Mouse (Mus musculus): ENCODE data around the gene Ptgfrn. TPM values are rescaled to one million over a fixed set of nuclear protein-coding genes. Genes with fewer than 3 reads are reported as not detected.

The Ptgfrn gene
- polyA plus RNA-seq, 1 experiment from 2014 or later = 1.9 TPM

DNA sequence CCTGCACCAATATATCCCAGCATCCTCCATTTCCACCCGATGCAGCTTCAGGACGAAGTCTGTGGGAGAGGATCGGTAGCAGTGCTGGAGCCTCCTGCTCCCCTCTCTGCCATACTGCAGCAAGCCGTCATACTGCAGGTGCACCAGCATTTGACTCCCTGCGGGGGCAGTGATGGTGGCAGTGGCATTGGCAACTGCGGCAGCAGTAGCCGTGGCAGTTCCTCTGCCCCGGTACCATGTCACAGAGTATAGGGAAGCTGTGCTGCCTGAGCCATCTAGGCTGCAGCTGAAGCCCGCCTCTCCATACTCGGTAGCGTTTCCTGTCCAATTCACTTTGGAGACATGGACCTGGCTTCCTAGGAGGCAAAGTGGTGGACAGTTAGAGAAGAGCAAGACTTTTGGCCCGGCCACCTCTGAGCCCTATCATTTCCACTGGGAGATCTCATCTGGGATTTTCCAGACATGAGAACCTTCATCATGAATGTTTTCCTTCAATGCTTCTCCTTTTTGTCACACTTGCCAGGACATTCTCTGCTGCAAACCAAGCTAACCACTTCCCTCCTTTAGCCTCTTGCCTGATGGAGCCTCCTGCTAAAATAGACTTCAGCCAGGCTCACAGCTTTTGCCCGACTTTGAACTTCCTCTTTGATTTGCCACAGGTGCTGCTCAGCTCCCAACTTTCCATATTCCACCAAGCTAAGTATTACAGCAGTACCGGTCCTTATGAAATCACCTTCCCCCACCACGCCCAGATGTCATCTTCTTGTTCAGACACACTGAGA, 106.3 kb downstream of the Ptgfrn start:
- H3K4me1 ChIP-seq = peaks cover 4% of the 10 kb centered on the region; the same call in 1 of the 2 replicates
- no peaks in the 10 kb centered on the region for H3K9me3 ChIP-seq (replicated peaks)
- H3K27me3 ChIP-seq (ENCODE audit: low read depth, poor library complexity, severe bottlenecking) = no peaks in the 10 kb centered on the region
- no peak overlapping the region for H3K27ac ChIP-seq (replicated peaks)
- no peak overlapping the region for H3K4me3 ChIP-seq
- H3K36me3 ChIP-seq = no peaks in the 10 kb centered on the region
- no peak for DNase-seq (ENCODE audit: low spot score)
- WGBS = 90% methylated on average over 15 of the region's 15 CpGs

- Histone ChIP-seq H3K4me1 (peaks cover 10% of the 10 kb centered on the region), H3K27ac (replicated peaks) (no peak overlapping the region), H3K36me3 (no peaks in the 10 kb centered on the region), H3K4me3 (no peak overlapping the region), H3K9me3 (replicated peaks) (no peaks in the 10 kb centered on the region), H3K27me3 (ENCODE audit: low read depth, poor library complexity, severe bottlenecking) (no peaks in the 10 kb centered on the region)
- 35% methylated on average over 2 of the region's 2 CpGs for WGBS
- DNase-seq (ENCODE audit: low spot score) = no peak
These were observed 110.3 kb downstream of the Ptgfrn start for GRCm38 (mm10) chr3:100999732-101000131.

DNA sequence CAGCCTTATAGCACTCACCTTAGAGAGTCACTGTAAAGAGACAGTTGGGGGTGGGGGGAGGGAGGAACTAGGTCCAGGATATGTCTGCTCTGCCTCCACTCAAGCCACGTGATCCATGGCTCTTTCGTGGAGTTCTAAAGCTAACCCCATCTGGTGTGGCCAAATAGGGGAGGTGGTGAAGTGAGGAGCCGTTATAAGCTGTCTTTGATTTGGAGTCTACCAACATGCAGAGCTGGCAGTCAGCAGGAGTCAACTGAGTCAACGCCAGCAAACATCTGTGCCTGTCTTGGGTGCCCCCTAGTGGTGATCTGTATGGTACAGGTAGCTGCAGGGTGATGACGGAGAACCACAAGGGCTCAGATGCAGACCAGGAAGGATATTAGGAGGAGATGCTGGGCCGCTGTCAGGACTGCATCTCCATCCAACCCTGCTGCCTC, 111.2 kb downstream of the Ptgfrn start:
- 13% methylated on average over 6 of the region's 6 CpGs for WGBS
- Histone ChIP-seq H3K27me3 (ENCODE audit: low read depth, poor library complexity, severe bottlenecking) (no peaks in the 10 kb centered on the region), H3K36me3 (no peaks in the 10 kb centered on the region), H3K9me3 (replicated peaks) (no peaks in the 10 kb centered on the region), H3K4me3 (no peak overlapping the region), H3K4me1 (peaks cover 16% of the 10 kb centered on the region), H3K27ac (replicated peaks) (no peak overlapping the region)
- DNase-seq (ENCODE audit: low spot score) = peak; percentile 70

DNA sequence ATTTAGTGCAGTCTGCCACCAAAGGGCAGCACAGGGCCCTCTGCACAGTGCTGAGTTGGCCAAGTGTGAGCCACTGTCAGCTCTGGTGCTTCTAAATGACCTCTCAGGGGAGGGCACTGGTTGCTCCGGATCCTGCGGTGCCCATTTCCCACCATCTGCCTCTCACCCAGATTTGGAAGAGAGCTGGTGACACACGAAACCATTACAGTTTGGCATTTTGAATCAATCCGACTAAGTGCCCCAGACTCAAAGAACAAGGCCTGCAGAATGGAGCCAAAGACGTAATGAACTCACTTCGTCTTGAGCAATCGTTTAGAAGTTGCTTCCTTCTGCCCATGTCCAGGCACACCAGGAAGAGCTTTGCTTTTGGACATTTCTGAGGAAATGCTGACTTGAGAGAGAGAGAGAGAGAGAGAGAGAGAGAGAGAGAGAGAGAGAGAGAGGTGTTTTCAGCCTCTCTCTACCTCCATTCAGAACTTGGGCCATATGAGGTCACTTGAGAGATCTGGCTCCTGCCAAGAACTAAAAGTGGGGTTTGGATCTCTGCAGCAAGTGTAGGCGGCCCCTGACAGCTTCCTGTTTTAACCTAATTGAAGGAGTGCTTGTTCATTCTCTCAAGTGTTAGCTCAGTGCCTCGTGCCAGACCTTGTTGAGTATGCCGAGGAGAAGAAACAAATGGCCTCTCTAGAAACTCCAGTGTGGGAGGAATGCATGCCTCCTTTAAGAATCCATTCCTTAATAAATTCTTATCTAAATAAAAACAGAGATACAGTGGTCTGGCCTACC, 112.1 kb downstream of the Ptgfrn start:
- peaks cover 18% of the 10 kb centered on the region for H3K4me1 ChIP-seq
- H3K9me3 ChIP-seq (replicated peaks) = no peaks in the 10 kb centered on the region
- no peak overlapping the region for H3K27ac ChIP-seq (replicated peaks)
- no peak overlapping the region for H3K4me3 ChIP-seq
- no peaks in the 10 kb centered on the region for H3K36me3 ChIP-seq
- DNase-seq (ENCODE audit: low spot score) = no peak
- H3K27me3 ChIP-seq (ENCODE audit: low read depth, poor library complexity, severe bottlenecking) = no peaks in the 10 kb centered on the region
- WGBS = 89% methylated on average over 10 of the region's 10 CpGs

DNA sequence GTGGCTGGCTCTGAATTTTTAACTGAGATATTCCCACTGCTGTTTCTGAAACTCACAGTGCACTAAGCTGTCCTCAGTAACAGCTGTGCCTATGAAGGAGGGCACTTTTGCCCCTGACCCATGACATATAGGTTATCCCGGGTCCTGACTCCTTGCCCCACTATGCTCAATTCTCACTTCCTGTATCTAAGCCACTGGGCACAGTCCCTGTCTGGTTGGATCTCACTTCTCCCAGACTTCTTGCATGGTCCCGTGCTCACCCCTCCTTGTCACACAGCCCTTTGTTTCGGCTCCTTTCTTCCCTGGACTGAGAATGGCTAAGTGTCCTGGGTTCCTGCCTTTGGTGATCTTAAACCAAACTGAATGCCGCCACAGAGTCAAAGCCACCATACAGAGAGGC, 115.8 kb downstream of the Ptgfrn start:
- Histone ChIP-seq H3K27ac (replicated peaks) (0 out of 2 replicates have a peak overlapping the region, but pooled peaks have one; percentile 13), H3K9me3 (replicated peaks) (no peaks in the 10 kb centered on the region), H3K4me1 (peaks cover 22% of the 10 kb centered on the region), H3K36me3 (no peaks in the 10 kb centered on the region), H3K27me3 (ENCODE audit: low read depth, poor library complexity, severe bottlenecking) (no peaks in the 10 kb centered on the region), H3K4me3 (no peak overlapping the region)
- no peak for DNase-seq (ENCODE audit: low spot score)
- 70% methylated on average over 4 of the region's 4 CpGs for WGBS

GRCm38 (mm10) chr3:100993718-100994117, 116.4 kb downstream of the Ptgfrn start:
- DNase-seq (ENCODE audit: low spot score) = no peak
- Histone ChIP-seq H3K9me3 (replicated peaks) (no peaks in the 10 kb centered on the region), H3K27me3 (ENCODE audit: low read depth, poor library complexity, severe bottlenecking) (no peaks in the 10 kb centered on the region), H3K4me3 (no peak overlapping the region), H3K36me3 (no peaks in the 10 kb centered on the region), H3K4me1 (peaks cover 17% of the 10 kb centered on the region), H3K27ac (replicated peaks) (no peak overlapping the region)
- WGBS = 86% methylated on average over 15 of the region's 15 CpGs

GRCm38 (mm10) chr3:100993158-100993557, 116.9 kb downstream of the Ptgfrn start:
- no peaks in the 10 kb centered on the region for H3K9me3 ChIP-seq (replicated peaks)
- no peaks in the 10 kb centered on the region for H3K27me3 ChIP-seq (ENCODE audit: low read depth, poor library complexity, severe bottlenecking)
- no peak overlapping the region for H3K4me3 ChIP-seq
- peaks cover 17% of the 10 kb centered on the region for H3K4me1 ChIP-seq
- WGBS = 90% methylated on average over 7 of the region's 7 CpGs
- H3K27ac ChIP-seq (replicated peaks) = no peak overlapping the region
- no peak for DNase-seq (ENCODE audit: low spot score)
- no peaks in the 10 kb centered on the region for H3K36me3 ChIP-seq

Other genes with a start within 250 kb of the Ptgfrn start
- 5.3 and 6.1 TPM in 2 replicates for gene Trim45, start 188.1 kb downstream of the Ptgfrn start, polyA plus RNA-seq (2016; fragmentation: Nextera tagmentation; extraction: Ambion mirVana)
- 29.3 and 30.1 TPM in 2 replicates for gene Ttf2, start 140.6 kb downstream of the Ptgfrn start, polyA plus RNA-seq (2016; fragmentation: Nextera tagmentation; extraction: Ambion mirVana)
- gene Cd101, start 80.7 kb downstream of the Ptgfrn start, polyA plus RNA-seq (2016; fragmentation: Nextera tagmentation; extraction: Ambion mirVana) = 0.06 TPM in 1 of 2 replicates, not detected in the other
- gene Cd2, start 177.7 kb upstream of the Ptgfrn start, polyA plus RNA-seq (2016; fragmentation: Nextera tagmentation; extraction: Ambion mirVana) = 0.10 TPM in 1 of 2 replicates, not detected in the other

All from midbrain, embryonic 10.5 days (tissue).